Mouse (Mus musculus) kidney, embryonic 14.5 days (tissue): ENCODE measurements at regions not wholly inside any gene's neighbourhood (a gene's known extent, or its start where the extent isn't known, plus 50 kb on each side); places are given as distances from the start of the nearest gene placed in this dataset.

Source experiments
- ATAC-seq: fragments of 200-750 bp; cut with Nextera tagmentation; 2 replicates; pipeline ENCODE4 v1.8.0; 2017; ENCODE audit warnings: moderate number of reproducible peaks, mild to moderate bottlenecking, moderate TSS enrichment, moderate library complexity; ENCODE audit not compliant: low FRiP score, low TSS enrichment
- H3K27ac ChIP-seq: fragments of 300-500 bp; sonication (generic); 2 replicates; pipeline ENCODE4 v1.5.1; 2014; ENCODE audit warnings: low read depth, mild to moderate bottlenecking, low read length, moderate library complexity, mixed read lengths
- H3K27me3 ChIP-seq: fragments of 300-500 bp; sonication (generic); 2 replicates; pipeline ENCODE4 v1.6.1; 2014; ENCODE audit warnings: mild to moderate bottlenecking, low read length; ENCODE audit not compliant: control insufficient read depth, insufficient read depth
- H3K36me3 ChIP-seq: fragments of 300-500 bp; sonication (generic); 2 replicates; pipeline ENCODE4 v1.6.1; 2014; ENCODE audit warnings: low read length, mixed read lengths; ENCODE audit not compliant: control insufficient read depth, insufficient read depth
- H3K4me1 ChIP-seq: fragments of 300-500 bp; sonication (generic); 2 replicates; pipeline ENCODE4 v1.6.1; 2014; ENCODE audit warnings: low read length, mixed read lengths; ENCODE audit not compliant: control insufficient read depth, insufficient read depth
- H3K4me2 ChIP-seq: fragments of 300-500 bp; sonication (generic); replicated peaks from 2 replicates; pipeline ENCODE4 v1.6.1; 2014; ENCODE audit warnings: low read depth, mild to moderate bottlenecking, low read length
- H3K4me3 ChIP-seq: fragments of 300-500 bp; sonication (generic); 2 replicates; pipeline ENCODE4 v1.5.1; 2014; ENCODE audit warnings: mild to moderate bottlenecking, low read length
- H3K9ac ChIP-seq: fragments of 300-500 bp; sonication (generic); 2 replicates; pipeline ENCODE4 v1.6.1; 2014; ENCODE audit warnings: low read depth, mild to moderate bottlenecking, low read length, moderate library complexity
- H3K9me3 ChIP-seq: fragments of 300-500 bp; sonication (generic); 2 replicates; pipeline ENCODE4 v1.6.1; 2016; ENCODE audit warnings: low read length; ENCODE audit not compliant: control insufficient read depth
- WGBS: fragments of 180-500 bp; shearing (Covaris S2); extraction: QIAGEN DNeasy Blood & Tissue Kit; methylation state at CpG from one replicate; pipeline ENCODE4 v1.1.7; 2014; 5-methylcytosine and 5-hydroxymethylcytosine counted together

DNA sequence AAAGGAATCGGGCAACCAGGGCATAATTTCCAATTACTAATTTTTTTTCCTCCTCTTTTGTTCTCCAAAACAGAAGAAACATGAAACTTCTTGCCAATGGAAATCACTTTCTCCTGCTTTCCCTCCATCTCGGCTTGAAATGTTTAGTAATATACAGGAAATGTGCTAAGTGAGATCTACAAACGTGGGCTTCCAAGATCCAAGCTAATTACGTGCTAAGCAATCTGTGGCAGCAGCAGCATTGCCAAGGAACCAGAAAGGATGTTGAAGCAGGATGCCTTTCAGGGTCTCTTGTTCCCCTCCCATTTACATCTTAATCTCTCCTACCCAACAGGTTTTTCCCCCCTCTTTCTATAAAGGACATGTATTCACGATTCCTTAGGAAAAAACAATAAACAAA, 660.2 kb upstream of the Sox9 start:
- ATAC-seq, result no peak
- 73% methylated on average over 5 of the region's 5 CpGs for WGBS
- H3K27me3 ChIP-seq, result no peaks in the 10 kb centered on the region
- no peak overlapping the region for H3K9ac ChIP-seq
- no peak overlapping the region for H3K4me2 ChIP-seq
- H3K9me3 ChIP-seq, result no peaks in the 10 kb centered on the region
- no peak overlapping the region for H3K27ac ChIP-seq
- H3K4me1 ChIP-seq, result no peaks in the 10 kb centered on the region
- H3K36me3 ChIP-seq, result no peaks in the 10 kb centered on the region
- H3K4me3 ChIP-seq, result no peak overlapping the region

DNA sequence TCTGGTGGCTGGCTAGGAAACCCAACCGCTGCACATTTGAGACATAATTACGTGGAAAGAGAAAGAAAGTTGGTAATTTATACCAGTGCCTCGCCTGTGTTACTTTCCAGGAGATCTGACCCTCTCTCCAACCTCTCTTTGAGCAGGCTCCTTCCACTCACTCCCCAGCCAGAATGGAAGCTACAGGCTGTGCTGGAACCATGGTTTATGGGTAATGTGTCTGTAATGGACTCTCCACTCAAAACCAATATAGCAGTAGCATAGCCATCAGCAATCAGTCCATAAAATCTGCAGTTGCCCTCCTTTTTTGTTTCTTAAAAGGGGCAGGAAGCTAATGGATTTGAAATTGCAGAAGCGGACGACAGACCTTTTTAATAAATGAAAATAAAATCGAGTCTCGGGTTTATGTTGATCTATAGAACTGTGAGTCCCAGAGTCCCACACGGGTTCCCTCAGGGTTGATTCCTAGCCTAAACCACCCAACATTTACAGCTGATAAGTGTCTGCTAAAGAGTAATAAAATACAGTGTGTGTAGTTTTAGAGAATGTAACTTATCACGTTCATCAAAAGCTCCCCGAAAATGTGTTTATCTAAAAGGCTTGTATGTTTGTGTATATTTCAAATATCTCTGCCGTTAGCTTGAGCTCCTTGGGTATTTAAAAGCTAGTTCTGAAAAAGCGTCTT, 656.6 kb upstream of the Sox9 start:
- Histone ChIP-seq H3K9ac (no peak overlapping the region), H3K36me3 (no peaks in the 10 kb centered on the region), H3K27ac (no peak overlapping the region), H3K4me1 (no peaks in the 10 kb centered on the region), H3K27me3 (no peaks in the 10 kb centered on the region), H3K4me3 (no peak overlapping the region), H3K4me2 (no peak overlapping the region), H3K9me3 (no peaks in the 10 kb centered on the region)
- ATAC-seq, result no peak
- 64% methylated on average over 12 of the region's 12 CpGs for WGBS

DNA sequence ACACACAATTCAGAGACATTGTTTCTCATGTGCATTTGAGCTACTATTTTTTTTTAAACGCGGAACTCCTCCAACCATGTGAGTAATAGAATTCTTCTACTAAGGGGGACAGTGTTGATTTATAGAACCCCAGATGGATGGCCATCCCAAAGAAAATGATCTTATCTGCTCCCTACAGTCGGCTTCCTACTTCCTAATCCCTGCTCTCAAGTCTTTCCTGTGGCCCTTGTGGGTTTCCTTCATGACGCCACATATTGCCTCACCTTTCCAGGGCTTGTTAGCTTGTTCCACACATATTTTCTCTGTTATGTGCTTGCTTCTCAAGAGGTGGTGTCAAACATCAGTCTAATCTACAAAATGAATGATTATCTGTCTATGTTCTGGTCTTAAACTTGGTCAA, 651.9 kb upstream of the Sox9 start:
- Histone ChIP-seq H3K4me2 (no peak overlapping the region), H3K4me3 (no peak overlapping the region), H3K9me3 (no peaks in the 10 kb centered on the region), H3K9ac (no peak overlapping the region), H3K27ac (no peak overlapping the region), H3K36me3 (no peaks in the 10 kb centered on the region), H3K27me3 (no peaks in the 10 kb centered on the region), H3K4me1 (no peaks in the 10 kb centered on the region)
- 68% methylated on average over 4 of the region's 4 CpGs for WGBS
- ATAC-seq, result no peak

DNA sequence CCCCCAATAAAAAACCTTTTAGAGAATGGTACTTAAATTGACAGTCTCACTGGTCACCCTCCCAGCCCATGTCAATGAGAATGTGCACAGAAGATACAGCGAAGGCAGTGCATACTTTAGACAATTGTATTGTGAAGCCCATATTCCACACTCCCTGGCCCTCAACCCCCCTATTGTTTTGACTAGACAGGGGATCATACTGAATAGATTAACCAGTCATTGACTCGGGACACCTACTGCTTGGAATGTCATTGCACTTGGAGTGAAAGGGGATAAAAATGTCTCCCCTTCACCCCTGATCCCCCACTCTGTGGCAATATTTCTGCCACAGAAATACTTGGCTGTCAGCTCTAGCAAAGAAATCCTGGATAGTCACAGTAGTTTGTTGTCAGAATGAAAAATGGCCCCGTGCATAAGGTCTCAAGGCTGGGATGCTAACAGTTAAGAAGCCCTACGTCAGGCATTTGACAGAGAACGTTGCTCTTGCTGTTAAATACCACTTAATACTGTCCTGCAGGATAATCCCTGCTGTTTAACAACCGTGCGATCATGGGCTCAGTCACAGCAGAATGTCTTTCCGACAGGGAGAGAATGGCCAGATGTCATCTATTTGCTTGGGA, 644.5 kb upstream of the Sox9 start:
- Histone ChIP-seq H3K27ac (no peak overlapping the region), H3K27me3 (no peaks in the 10 kb centered on the region), H3K36me3 (no peaks in the 10 kb centered on the region), H3K4me3 (no peak overlapping the region), H3K4me2 (no peak overlapping the region), H3K9me3 (no peaks in the 10 kb centered on the region), H3K4me1 (no peaks in the 10 kb centered on the region; the same call in 1 of the 2 replicates), H3K9ac (no peak overlapping the region)
- ATAC-seq, result peak; percentile 64; the same call in 1 of the 2 replicates
- WGBS, result 10% methylated on average over 8 of the region's 8 CpGs

DNA sequence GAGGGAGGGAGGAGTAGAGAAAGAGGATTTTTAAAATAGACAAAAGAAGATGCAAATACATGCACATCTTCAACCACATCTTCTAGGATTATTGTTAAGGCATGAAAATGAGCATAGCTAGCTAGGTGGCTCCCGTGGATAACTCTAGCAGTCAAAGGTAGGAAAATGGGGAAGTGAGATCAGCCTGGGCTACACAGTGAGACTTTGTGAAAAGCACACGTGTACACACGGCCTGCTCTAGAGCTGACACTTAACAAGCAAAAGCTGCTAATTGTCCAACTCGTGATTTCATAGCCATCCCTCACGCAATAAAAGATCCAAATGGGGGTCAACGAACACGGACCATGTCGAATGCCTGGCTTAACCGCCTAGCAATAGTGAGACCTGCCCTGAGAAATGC, 642.0 kb upstream of the Sox9 start:
- H3K9me3 ChIP-seq, result no peaks in the 10 kb centered on the region
- H3K27ac ChIP-seq, result no peak overlapping the region
- no peak overlapping the region for H3K4me2 ChIP-seq
- no peak overlapping the region for H3K4me3 ChIP-seq
- H3K9ac ChIP-seq, result no peak overlapping the region
- H3K36me3 ChIP-seq, result no peaks in the 10 kb centered on the region
- H3K27me3 ChIP-seq, result no peaks in the 10 kb centered on the region
- no peak for ATAC-seq
- H3K4me1 ChIP-seq, result no peaks in the 10 kb centered on the region; the same call in 1 of the 2 replicates
- 82% methylated on average over 9 of the region's 9 CpGs for WGBS

- Histone ChIP-seq H3K27me3 (no peaks in the 10 kb centered on the region), H3K27ac (no peak overlapping the region), H3K4me1 (no peaks in the 10 kb centered on the region; the same call in 1 of the 2 replicates), H3K9me3 (no peaks in the 10 kb centered on the region), H3K4me2 (no peak overlapping the region), H3K36me3 (no peaks in the 10 kb centered on the region), H3K4me3 (no peak overlapping the region), H3K9ac (no peak overlapping the region)
- 88% methylated on average over 4 of the region's 4 CpGs for WGBS
- ATAC-seq, result no peak
These were observed 641.5 kb upstream of the Sox9 start for GRCm38 (mm10) chr11:112140495-112140894.

- Histone ChIP-seq H3K36me3 (no peaks in the 10 kb centered on the region), H3K4me1 (no peaks in the 10 kb centered on the region; the same call in 1 of the 2 replicates), H3K4me3 (no peak overlapping the region), H3K9me3 (no peaks in the 10 kb centered on the region), H3K4me2 (no peak overlapping the region), H3K27ac (no peak overlapping the region), H3K9ac (no peak overlapping the region), H3K27me3 (no peaks in the 10 kb centered on the region)
- WGBS, result 83% methylated on average over 9 of the region's 9 CpGs
- no peak for ATAC-seq
These were observed 641.1 kb upstream of the Sox9 start for GRCm38 (mm10) chr11:112140912-112141311.

GRCm38 (mm10) chr11:112152051-112152450, 630.0 kb upstream of the Sox9 start:
- ATAC-seq, result no peak
- H3K4me2 ChIP-seq, result no peak overlapping the region
- WGBS, result 90% methylated on average over 3 of the region's 3 CpGs
- H3K4me3 ChIP-seq, result no peak overlapping the region
- 0 out of 2 replicates have a peak, but pooled peaks cover 5% of the 10 kb centered on the region for H3K9me3 ChIP-seq
- H3K36me3 ChIP-seq, result no peaks in the 10 kb centered on the region
- H3K27ac ChIP-seq, result no peak overlapping the region
- H3K4me1 ChIP-seq, result peaks cover 6% of the 10 kb centered on the region; the same call in 1 of the 2 replicates
- H3K9ac ChIP-seq, result no peak overlapping the region
- H3K27me3 ChIP-seq, result no peaks in the 10 kb centered on the region

GRCm38 (mm10) chr11:112153198-112153597, 628.8 kb upstream of the Sox9 start:
- Histone ChIP-seq H3K9me3 (0 out of 2 replicates have a peak, but pooled peaks cover 5% of the 10 kb centered on the region), H3K4me1 (peaks cover 6% of the 10 kb centered on the region; the same call in 1 of the 2 replicates), H3K36me3 (no peaks in the 10 kb centered on the region), H3K4me2 (no peak overlapping the region), H3K27me3 (no peaks in the 10 kb centered on the region), H3K27ac (no peak overlapping the region), H3K9ac (no peak overlapping the region), H3K4me3 (no peak overlapping the region)
- 90% methylated on average over 5 of the region's 5 CpGs for WGBS
- no peak for ATAC-seq
